In the genomic region with DNA sequence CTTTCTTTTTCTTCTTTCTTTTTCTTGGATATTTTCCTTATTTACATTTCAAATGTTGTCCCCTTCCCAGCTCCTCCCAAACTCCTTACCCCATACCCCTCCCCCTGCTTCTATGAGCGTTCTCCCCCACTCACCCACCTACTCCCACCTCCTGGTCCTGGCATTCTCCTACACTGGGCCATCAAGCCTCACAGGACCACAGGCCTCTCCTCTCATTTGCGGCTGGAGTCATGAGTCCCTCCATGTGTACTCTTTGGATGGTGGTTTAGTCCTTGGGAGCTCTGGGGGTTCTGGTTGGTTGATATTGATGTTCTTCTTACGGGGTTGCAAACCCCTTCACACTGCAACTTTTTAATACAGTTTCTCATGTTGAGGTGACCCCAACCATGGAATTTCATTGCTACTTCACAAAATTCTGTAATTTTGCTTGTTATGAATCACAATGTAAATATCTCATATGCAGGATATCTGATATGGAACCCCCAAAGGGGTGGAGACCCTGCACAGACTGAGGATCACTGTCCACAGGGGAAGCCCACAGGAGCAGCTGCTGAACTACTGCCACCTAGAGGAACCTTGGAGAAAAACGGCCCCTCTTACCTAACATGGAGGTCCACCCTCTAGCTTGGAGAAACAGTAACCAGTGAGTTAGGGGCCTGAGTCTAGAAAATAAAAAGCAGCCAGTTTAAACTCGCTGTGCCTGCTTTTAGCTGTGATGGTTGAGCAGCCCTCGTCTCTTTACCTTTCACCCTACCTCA, we compare ENCODE assay signal across 11 mouse cellular contexts. TPM values are rescaled to one million over a fixed set of nuclear protein-coding genes. Genes with fewer than 3 reads are reported as not detected.
DNase-seq lines count a peak whose midpoint lies in the region; ATAC-seq and TF ChIP-seq lines count a peak whose summit lies in the region.
"Had no signal": no experiment of that assay in that cellular context is flagged by ENCODE, and none has a peak within 500 bp of the region (broad histone marks: within the 10 kb centered on the region; RNA-seq: fewer than 3 reads in every experiment).

No protein-coding gene starts in this region.

- TF ChIP-seq CTCF in left cerebral cortex, adult 2 months (IDR thresholded peaks at IDR 0.05), result peak; percentile 56
- TF ChIP-seq CTCF in midbrain, postnatal 0 days (IDR thresholded peaks at IDR 0.05), result peak; percentile 65

- ATAC-seq in CD4-positive, CD25-positive, alpha-beta regulatory T cell, adult 4 months, result no peak
- no peak for ATAC-seq in midbrain, postnatal 0 days (ENCODE audit: low FRiP score)

- no peaks in the 10 kb centered on the region for H3K4me1 ChIP-seq in midbrain, postnatal 0 days (ENCODE audit: insufficient read depth, low read length)
- H3K4me1 ChIP-seq: heart, embryonic 15.5 days; liver, embryonic 15.5 days had no signal

- no peak overlapping the region for H3K9ac ChIP-seq in midbrain, postnatal 0 days (replicated peaks; ENCODE audit: low read length, poor library complexity, severe bottlenecking)
- H3K9ac ChIP-seq: heart, embryonic 15.5 days; liver, embryonic 15.5 days had no signal

- H3K9me3 ChIP-seq in midbrain, postnatal 0 days (ENCODE audit: low read length), result no peaks in the 10 kb centered on the region
- H3K9me3 ChIP-seq: heart, embryonic 15.5 days; liver, embryonic 15.5 days had no signal

- 79% methylated on average over 6 of the region's 6 CpGs for WGBS in midbrain, postnatal 0 days

- no peak overlapping the region for H3K4me2 ChIP-seq in midbrain, postnatal 0 days (ENCODE audit: low read depth, low read length, poor library complexity, severe bottlenecking)
- H3K4me2 ChIP-seq: heart, embryonic 15.5 days; liver, embryonic 15.5 days had no signal

- H3K27me3 ChIP-seq in midbrain, postnatal 0 days (ENCODE audit: insufficient read depth, low read length), result no peaks in the 10 kb centered on the region
- H3K27me3 ChIP-seq: heart, embryonic 15.5 days; liver, embryonic 15.5 days had no signal

- H3K4me3 ChIP-seq in left cerebral cortex, adult 2 months, result no peak overlapping the region
- H3K4me3 ChIP-seq in midbrain, postnatal 0 days (ENCODE audit: low read depth, low read length), result no peak overlapping the region
- H3K4me3 ChIP-seq: heart, embryonic 15.5 days; liver, embryonic 15.5 days had no signal

- H3K27ac ChIP-seq in left cerebral cortex, adult 2 months, result no peak overlapping the region
- H3K27ac ChIP-seq in midbrain, postnatal 0 days (ENCODE audit: low read depth, low read length), result no peak overlapping the region
- H3K27ac ChIP-seq: heart, embryonic 15.5 days; liver, embryonic 15.5 days had no signal

- intact Hi-C loops in left cerebral cortex, adult 2 months (cut with DNase I), result loop anchor here (5.0 kb wide), 1 partner anchor 610 kb away; no protein-coding TSS in a partner anchor
- intact Hi-C loops in left cerebral cortex, postnatal 14 days (cut with DNase I), result no loop called here

- DNase-seq in CD4-positive, CD25-positive, alpha-beta regulatory T cell, adult 2 months (ENCODE audit: low read depth, low spot score), result peak; percentile 50
- no peak for DNase-seq in left cerebral cortex, adult 2 months (ENCODE audit: extremely low spot score in 1 of 2, low spot score in 2 of 2)
- DNase-seq in left cerebral cortex, postnatal 14 days (ENCODE audit: low spot score in 2 of 2), result no peak
- DNase-seq in c-Kit-positive CD71-positive TER-119-positive erythroid progenitor cells, embryonic 14.5 days (ENCODE audit: low spot score), result peak; percentile 30
- peak; percentile 44 for DNase-seq in midbrain, postnatal 0 days (ENCODE audit: low spot score)
- DNase-seq in right cerebral cortex, adult 2 months (ENCODE audit: low spot score in 2 of 2), result no peak
- DNase-seq in adrenal gland, adult 8-10 months, result no peak
- DNase-seq: right cerebral cortex, postnatal 25 days had no signal

- no peaks in the 10 kb centered on the region for H3K36me3 ChIP-seq in midbrain, postnatal 0 days (ENCODE audit: insufficient read depth, low read length)
- H3K36me3 ChIP-seq: heart, embryonic 15.5 days; liver, embryonic 15.5 days had no signal

RNA-seq across cellular contexts. Expression of gene Slc44a5, which starts 11.4 kb away (rescaled TPM):
- under 1 TPM in 1 of 2 experiments, not detected in 1; 0.24 TPM for polyA plus RNA-seq in CD4-positive, CD25-positive, alpha-beta regulatory T cell, adult 4 months (2017; shearing (Covaris generic))
- total RNA-seq in left cerebral cortex, adult 2 months (2021), result 1 to 10 TPM; 9.0 to 9.3 TPM
- 10 to 100 TPM; 12.5 to 13.9 TPM for total RNA-seq in left cerebral cortex, postnatal 14 days (2021)
- 27.3 and 32.6 TPM in 2 replicates for total RNA-seq in midbrain, postnatal 0 days (2014; rRNA removed)
- polyA plus RNA-seq in midbrain, postnatal 0 days (2015; fragmentation: Nextera tagmentation; extraction: Ambion mirVana), result 5.4 and 6.3 TPM in 2 replicates
- under 1 TPM in 3 of 4 experiments, not detected in 1; 0.03 to 0.11 (median 0.06) TPM for total RNA-seq in adrenal gland, adult 8-10 months (2022)

RNA-seq across cellular contexts. Expression of gene Acadm, which starts 17.4 kb away (rescaled TPM):
- polyA plus RNA-seq in CD4-positive, CD25-positive, alpha-beta regulatory T cell, adult 4 months (2017; shearing (Covaris generic)), result 10 to 100 TPM; 38.4 to 40.9 TPM
- 10 to 100 TPM; 44.8 to 47.3 TPM for total RNA-seq in left cerebral cortex, adult 2 months (2021)
- 10 to 100 TPM; 33.9 to 34.2 TPM for total RNA-seq in left cerebral cortex, postnatal 14 days (2021)
- total RNA-seq in midbrain, postnatal 0 days (2014; rRNA removed), result 44.1 and 68.3 TPM in 2 replicates
- polyA plus RNA-seq in midbrain, postnatal 0 days (2015; fragmentation: Nextera tagmentation; extraction: Ambion mirVana), result 58.2 and 60.6 TPM in 2 replicates
- 100 to 1,000 TPM; 446 to 580 (median 575) TPM for total RNA-seq in adrenal gland, adult 8-10 months (2022)

RNA-seq across cellular contexts. Expression of gene Rabggtb, which starts 49.0 kb away (rescaled TPM):
- 10 to 100 TPM; 40.3 to 48.1 TPM for polyA plus RNA-seq in CD4-positive, CD25-positive, alpha-beta regulatory T cell, adult 4 months (2017; shearing (Covaris generic))
- 10 to 100 TPM; 69.2 to 70.8 TPM for total RNA-seq in left cerebral cortex, adult 2 months (2021)
- total RNA-seq in left cerebral cortex, postnatal 14 days (2021), result 10 to 100 TPM; 65.3 to 66.7 TPM
- total RNA-seq in midbrain, postnatal 0 days (2014; rRNA removed), result 52.7 and 87.1 TPM in 2 replicates
- polyA plus RNA-seq in midbrain, postnatal 0 days (2015; fragmentation: Nextera tagmentation; extraction: Ambion mirVana), result 60.4 and 63.1 TPM in 2 replicates
- total RNA-seq in adrenal gland, adult 8-10 months (2022), result 10 to 100 TPM; 74.0 to 84.6 (median 78.7) TPM

RNA-seq across cellular contexts. Expression of gene Msh4, which starts 55.9 kb away (rescaled TPM):
- polyA plus RNA-seq in CD4-positive, CD25-positive, alpha-beta regulatory T cell, adult 4 months (2017; shearing (Covaris generic)), result not detected
- total RNA-seq in left cerebral cortex, adult 2 months (2021), result under 1 TPM; 0.30 to 0.36 TPM
- under 1 TPM; 0.22 to 0.30 TPM for total RNA-seq in left cerebral cortex, postnatal 14 days (2021)
- total RNA-seq in midbrain, postnatal 0 days (2014; rRNA removed), result 0.33 TPM in 1 of 2 replicates, not detected in the other
- 0.22 and 0.25 TPM in 2 replicates for polyA plus RNA-seq in midbrain, postnatal 0 days (2015; fragmentation: Nextera tagmentation; extraction: Ambion mirVana)
- total RNA-seq in adrenal gland, adult 8-10 months (2022), result under 1 TPM; 0.07 to 0.62 (median 0.16) TPM

Comparison
In these comparisons a context has a peak if more than half of its experiments do, and no peak if none do; other contexts are left out.
1. DNase-seq: peak in CD4-positive, CD25-positive, alpha-beta regulatory T cell, adult 2 months (single experiment), c-Kit-positive CD71-positive TER-119-positive erythroid progenitor cells, embryonic 14.5 days (single experiment) and midbrain, postnatal 0 days (single experiment); none in left cerebral cortex, adult 2 months (0 of 2), left cerebral cortex, postnatal 14 days (0 of 2), right cerebral cortex, adult 2 months (0 of 2) and adrenal gland, adult 8-10 months (single experiment).
2. RNA of gene Slc44a5, which starts 11.4 kb away (total RNA-seq): 27.3 to 32.6 TPM in midbrain, postnatal 0 days, 12.5 to 13.9 TPM in left cerebral cortex, postnatal 14 days and 9.0 to 9.3 TPM in left cerebral cortex, adult 2 months; 0.03 to 0.11 TPM in adrenal gland, adult 8-10 months; every median in the first group is over 4 times any median in the second.